Mouse (Mus musculus) heart, adult 8-10 months (tissue): Measurements from ENCODE around the gene Dazap1. TPM values are rescaled to one million over a fixed set of nuclear protein-coding genes. Genes with fewer than 3 reads are reported as not detected.

Experiments
- DNase-seq: peaks from one replicate; pipeline ENCODE4 v3.0.0; 2022; ENCODE audit warnings: low spot score
- total RNA-seq, 4 experiments: library from RNA; stranded (reverse); gene quantifications; 2 replicates each; pipeline ENCODE4 v1.2.4; 2022

The Dazap1 gene
- total RNA-seq, 4 experiments from 2014 or later: 49.2 to 62.8 (median 56.5) TPM

DNA sequence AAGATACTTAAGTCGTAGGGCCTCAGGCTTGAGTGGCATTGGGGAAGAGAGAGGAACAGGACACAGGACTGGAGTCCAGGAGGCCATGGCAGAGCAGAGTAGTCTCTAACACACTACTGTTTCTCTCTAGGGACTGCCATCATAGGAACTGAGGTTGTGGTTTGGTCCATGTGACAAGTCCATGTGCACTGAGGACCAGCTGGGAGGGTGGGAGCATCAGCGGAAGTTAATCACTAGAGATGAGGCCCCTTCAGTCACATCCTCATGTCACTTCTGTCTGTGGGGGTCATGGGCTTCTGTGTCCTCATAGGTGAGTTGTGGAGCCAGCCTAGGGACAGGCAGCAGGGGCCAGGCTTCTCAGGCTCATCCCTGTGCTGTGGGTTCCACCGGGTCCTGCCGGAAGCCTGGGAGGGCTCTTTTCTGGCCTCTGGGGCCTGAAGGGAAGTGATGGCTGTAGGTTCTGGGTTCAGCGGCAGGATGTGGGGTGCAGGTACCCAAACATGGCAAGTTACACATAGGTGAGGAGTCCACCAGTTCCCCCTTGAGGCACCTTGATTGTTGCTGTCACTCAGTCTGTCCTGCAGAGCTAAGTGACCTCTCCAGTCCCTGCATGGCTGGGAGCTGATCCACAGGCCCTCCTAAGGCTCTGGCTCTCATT, 10.0 kb downstream of the Dazap1 start:
- no peak for DNase-seq

- DNase-seq: no peak
These were observed 10.7 kb downstream of the Dazap1 start for GRCm38 (mm10) chr10:80271870-80272585.

- DNase-seq: no peak
These were observed 12.6 kb downstream of the Dazap1 start for GRCm38 (mm10) chr10:80273847-80274246.

DNA sequence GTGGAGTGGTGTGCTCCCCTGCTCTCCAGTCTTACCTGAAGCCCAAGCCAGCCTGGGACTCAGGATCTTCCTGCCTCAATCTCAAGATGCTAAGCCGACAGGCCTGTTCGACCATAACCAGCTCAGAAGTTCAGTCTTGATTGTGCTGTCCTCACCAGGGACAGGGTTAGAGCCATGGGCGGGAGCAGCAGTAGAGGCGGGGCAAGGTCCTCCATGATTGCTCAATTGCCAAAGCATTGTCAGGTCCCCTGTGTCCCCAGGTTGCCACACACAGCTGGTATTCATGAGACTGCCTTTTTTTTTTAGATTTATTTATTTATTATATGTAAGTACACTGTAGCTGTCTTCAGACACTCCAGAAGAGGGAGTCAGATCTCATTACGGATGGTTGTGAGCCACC, 15.0 kb downstream of the Dazap1 start:
- DNase-seq: no peak

DNA sequence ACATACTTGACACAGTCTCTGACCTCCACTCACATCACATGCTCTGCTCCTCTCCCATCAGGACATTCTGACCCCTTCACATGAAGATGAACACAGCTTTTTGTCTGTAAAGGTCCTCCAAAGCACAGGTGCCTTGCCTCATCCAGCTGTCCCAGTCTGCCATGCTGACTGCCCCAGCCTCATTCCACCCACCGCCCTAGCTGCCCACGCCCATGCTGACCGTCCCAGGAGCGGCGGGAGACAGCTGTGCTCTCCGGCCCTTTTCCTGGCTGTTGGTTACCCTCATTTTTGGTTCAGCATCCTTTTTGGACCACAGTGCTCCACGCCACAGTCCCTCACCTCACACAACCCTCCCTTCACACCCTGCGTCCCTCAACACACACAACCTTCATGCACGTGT, 17.1 kb downstream of the Dazap1 start:
- no peak for DNase-seq

DNA sequence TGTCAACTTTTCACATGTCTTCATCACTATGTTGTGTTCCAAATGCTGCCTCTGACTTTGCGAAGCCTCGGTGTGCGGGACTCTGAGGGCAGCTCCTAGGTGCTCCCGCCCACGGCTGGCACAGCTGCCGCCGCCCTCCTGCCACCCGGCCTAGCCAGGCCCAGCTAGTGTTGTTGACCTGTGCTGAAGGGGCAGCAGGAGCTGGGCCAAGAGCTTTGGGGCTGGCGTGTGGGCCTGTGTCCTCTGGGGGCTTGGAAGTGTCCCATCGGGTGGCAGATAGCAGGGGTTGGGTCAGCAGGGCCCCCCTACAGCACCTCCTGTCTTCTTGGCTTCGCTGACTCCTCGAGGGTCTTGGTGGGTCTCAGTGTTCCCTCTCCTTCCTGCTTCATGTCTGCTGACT, 18.0 kb downstream of the Dazap1 start:
- no peak for DNase-seq

DNA sequence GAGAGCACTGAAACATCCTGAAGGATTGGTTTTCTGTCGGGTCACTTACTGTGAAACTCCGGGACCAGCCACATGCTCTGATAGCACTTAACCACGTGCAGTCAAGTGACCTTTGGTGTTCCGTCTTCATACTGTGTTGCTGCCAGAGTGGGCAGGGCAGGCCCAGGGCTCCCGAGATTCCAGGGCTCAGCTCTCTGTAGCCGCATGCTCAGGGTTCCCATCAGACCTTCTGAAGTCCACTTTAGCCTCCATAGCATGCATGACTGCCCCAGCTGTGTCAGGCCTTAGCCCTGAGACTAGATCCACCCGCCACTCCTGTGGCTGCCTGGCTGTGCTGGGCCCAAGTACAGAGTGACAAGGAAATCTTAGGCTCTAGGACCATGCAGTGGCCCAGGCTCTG, 20.0 kb downstream of the Dazap1 start:
- DNase-seq: peak; percentile 64

GRCm38 (mm10) chr10:80281921-80282371, 20.7 kb downstream of the Dazap1 start:
- no peak for DNase-seq

DNA sequence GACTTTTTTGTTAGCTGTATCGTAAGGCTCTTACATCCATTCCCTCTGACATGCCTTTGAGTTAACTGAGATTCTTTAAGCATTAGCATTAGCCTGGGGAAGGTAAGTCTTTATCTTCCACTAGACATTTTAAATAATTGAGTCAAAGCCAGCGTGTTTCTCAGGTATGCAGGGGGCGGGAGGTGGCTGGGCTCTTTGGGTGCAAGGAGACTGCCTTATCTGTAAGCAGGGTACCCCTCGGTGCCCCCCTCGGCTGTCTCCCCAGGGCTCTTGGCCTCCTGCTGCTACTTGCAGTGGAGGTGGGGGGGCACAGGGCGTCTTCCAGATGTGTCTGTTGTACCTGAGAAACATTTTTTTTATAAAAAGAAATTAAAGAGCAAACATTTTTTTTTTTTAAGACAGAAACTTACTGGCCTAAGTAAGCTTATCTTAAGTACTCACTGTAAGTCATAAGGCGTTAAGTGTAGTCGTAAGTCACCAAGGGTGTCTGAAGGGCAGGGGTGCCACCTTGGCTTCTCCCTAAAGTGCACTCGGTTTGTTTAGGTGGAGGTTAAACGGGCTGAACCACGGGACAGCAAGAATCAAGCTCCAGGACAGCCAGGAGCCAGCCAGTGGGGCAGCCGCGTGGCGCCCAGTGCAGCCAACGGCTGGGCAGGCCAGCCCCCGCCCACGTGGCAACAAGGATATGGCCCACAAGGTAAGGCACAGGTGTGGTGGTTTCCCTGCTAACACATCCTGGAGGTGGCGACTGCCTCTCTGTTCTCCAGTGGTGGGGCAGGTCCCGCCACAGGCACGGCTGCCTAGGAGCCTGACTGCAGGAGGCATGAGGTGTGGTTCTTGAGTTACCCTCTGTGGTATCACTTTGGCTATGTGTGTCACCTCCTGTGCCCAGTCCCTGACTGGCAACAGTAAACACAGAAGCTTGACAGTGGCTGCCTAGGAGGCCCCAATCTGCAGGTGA, 21.5 kb downstream of the Dazap1 start:
- DNase-seq: no peak

DNA sequence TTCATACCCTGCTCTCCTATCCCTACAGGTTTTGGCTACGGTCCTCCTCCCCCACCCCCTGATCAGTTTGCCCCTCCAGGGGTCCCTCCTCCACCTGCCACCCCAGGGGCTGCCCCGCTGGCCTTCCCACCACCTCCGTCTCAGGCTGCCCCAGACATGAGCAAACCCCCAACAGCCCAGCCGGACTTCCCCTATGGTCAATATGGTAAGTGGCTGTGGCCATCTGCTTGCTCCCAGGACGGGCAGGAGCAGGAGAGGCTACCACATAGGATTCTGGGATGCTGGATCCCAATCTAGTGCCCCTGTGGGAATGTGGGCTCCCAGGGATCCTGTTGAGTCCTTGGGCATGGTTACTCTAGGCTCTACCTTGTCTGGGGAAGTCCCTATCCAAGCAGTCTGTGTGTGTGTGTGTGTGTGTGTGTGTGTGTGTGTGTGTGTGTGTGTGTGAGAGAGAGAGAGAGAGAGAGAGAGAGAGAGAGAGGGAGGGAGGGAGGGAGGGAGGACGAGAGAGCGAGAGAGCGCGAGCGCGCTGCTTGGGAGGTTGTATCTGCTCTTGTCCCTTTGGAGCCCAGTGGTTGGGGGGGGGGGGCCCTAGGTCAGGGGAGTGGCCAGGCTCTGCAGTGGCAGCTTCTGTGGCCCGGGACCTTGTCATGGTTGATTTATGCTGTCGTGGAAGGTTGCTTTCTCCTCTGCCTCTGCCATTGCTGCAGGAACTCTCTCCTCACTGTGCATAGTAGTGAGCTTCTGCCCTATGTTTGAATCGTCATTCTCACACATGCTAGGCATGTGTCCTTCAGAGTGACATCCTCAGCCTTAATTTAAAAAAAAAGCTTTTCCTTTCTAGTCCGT, 24.2 kb downstream of the Dazap1 start:
- DNase-seq: no peak

- DNase-seq: no peak
These were observed 26.8 kb downstream of the Dazap1 start for GRCm38 (mm10) chr10:80288097-80288496.

GRCm38 (mm10) chr10:80288657-80289056, 27.4 kb downstream of the Dazap1 start:
- no peak for DNase-seq

- peak; percentile 91 for DNase-seq
These were observed 31.2 kb downstream of the Dazap1 start, which contains the start of gene Rps15 for GRCm38 (mm10) chr10:80292251-80293146. Rps15 (plus strand) TSS chr10:80292453.

GRCm38 (mm10) chr10:80293325-80293724, 32.0 kb downstream of the Dazap1 start:
- no peak for DNase-seq

- no peak for DNase-seq
These were observed 33.0 kb downstream of the Dazap1 start for GRCm38 (mm10) chr10:80294311-80294710.

DNA sequence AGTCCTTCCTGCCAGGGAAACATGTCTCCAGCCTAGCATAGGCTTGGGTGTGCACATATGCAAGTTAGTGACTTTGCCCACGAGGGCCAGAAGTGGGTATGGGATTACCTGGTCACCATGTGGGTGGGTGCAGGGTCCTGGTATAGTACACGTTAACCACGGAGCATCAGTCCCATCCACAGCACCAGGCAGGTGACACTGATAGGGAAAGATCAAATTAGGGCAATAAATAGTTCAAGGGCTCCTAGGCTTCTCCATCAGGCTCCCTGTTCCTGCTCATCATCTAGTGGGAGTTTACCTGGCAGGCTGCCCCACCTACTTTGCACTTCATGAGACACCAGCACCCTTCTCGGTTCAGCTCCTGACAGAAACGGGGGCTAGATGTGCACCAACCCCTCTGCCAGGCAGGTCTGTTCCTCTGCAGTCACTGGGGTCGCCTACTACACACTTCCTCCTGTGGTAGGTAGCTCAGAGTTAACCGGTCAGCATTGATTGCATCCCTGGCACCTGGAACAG, 33.6 kb downstream of the Dazap1 start:
- DNase-seq: no peak

- peak; percentile 77 for DNase-seq
These were observed 34.5 kb downstream of the Dazap1 start, which contains the start of gene Apc2 for GRCm38 (mm10) chr10:80295618-80296425. Apc2 (plus strand) TSS chr10:80295977.

DNA sequence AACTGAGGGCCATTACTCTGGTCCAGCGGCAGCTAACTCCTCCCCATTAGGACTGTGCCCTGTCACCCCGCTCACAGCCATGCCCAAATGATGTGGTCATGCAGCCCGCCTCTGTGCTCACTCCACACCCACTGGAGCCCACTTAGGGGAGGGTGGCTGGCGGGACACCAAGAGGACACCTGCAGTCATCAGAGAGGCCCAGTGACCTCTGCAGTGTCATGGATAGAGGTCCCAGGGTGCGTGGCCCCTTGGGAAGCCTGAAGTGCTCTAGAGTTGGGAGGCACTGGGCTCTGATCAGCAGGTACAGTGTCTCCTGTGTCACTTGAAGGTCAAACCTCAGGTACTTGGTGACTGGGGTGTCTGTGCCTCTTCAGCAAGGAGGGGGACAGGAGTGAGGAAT, 35.5 kb downstream of the Dazap1 start:
- no peak for DNase-seq
